In genomic region chr8:24779319-24779718, GRCm38 (mm10) we compare ENCODE assay signal across 13 mouse cellular contexts. TPM values are rescaled to one million over a fixed set of nuclear protein-coding genes. Genes with fewer than 3 reads are reported as not detected.
DNase-seq lines count a peak whose midpoint lies in the region; ATAC-seq and TF ChIP-seq lines count a peak whose summit lies in the region.
"Had no signal": no experiment of that assay in that cellular context is flagged by ENCODE, and none has a peak within 500 bp of the region (broad histone marks: within the 10 kb centered on the region; RNA-seq: fewer than 3 reads in every experiment).

No protein-coding gene starts in this region.

- H3K4me2 ChIP-seq in heart, embryonic 11.5 days = no peak overlapping the region
- H3K4me2 ChIP-seq in lung, embryonic 14.5 days = no peak overlapping the region
- H3K4me2 ChIP-seq: neural tube, embryonic 13.5 days; stomach, embryonic 15.5 days had no signal

- WGBS in heart, embryonic 11.5 days (ENCODE audit: insufficient replicate concordance) = 45% methylated on average over 3 of the region's 3 CpGs
- 45% methylated on average over 3 of the region's 3 CpGs for WGBS in lung, embryonic 14.5 days

- no peaks in the 10 kb centered on the region for H3K9me3 ChIP-seq in heart, embryonic 11.5 days (replicated peaks; ENCODE audit: control insufficient read depth, low read length)
- no peaks in the 10 kb centered on the region for H3K9me3 ChIP-seq in lung, embryonic 14.5 days (ENCODE audit: low read depth, low read length)
- H3K9me3 ChIP-seq: neural tube, embryonic 13.5 days; stomach, embryonic 15.5 days had no signal

- no peaks in the 10 kb centered on the region for H3K36me3 ChIP-seq in heart, embryonic 11.5 days (ENCODE audit: control insufficient read depth, insufficient read depth, low read length)
- no peaks in the 10 kb centered on the region for H3K36me3 ChIP-seq in lung, embryonic 14.5 days (ENCODE audit: insufficient read depth)
- H3K36me3 ChIP-seq: neural tube, embryonic 13.5 days; stomach, embryonic 15.5 days had no signal

- H3K27me3 ChIP-seq in heart, embryonic 11.5 days (ENCODE audit: control insufficient read depth, insufficient read depth, low read length) = no peaks in the 10 kb centered on the region
- H3K27me3 ChIP-seq in lung, embryonic 14.5 days (ENCODE audit: insufficient read depth, low read length) = no peaks in the 10 kb centered on the region
- H3K27me3 ChIP-seq: neural tube, embryonic 13.5 days; stomach, embryonic 15.5 days had no signal

- peak; percentile 5 for DNase-seq in heart, postnatal 4 days
- peak; percentile 78 for DNase-seq in lung, embryonic 14.5 days
- no peak for DNase-seq in lung, postnatal 25 days (ENCODE audit: low spot score)
- DNase-seq in brain, embryonic 18.5 days (ENCODE audit: low read depth, low spot score) = peak; percentile 16
- peak; percentile 0 for DNase-seq in retina, postnatal 7 days (ENCODE audit: low read depth, low spot score)
- DNase-seq in testis, postnatal 10 days (ENCODE audit: low spot score) = no peak
- no peak for DNase-seq in c-Kit-positive CD71-positive TER-119-positive erythroid progenitor cells, embryonic 14.5 days (ENCODE audit: low spot score)
- DNase-seq: gastrocnemius, postnatal 14 days; kidney, adult 8-10 months had no signal

- peak; percentile 66 for TF ChIP-seq CTCF in lung, embryonic 14.5 days (IDR thresholded peaks at IDR 0.05; ENCODE audit: low read depth)

- ATAC-seq in heart, embryonic 11.5 days (replicated peaks; ENCODE audit: insufficient number of reproducible peaks, low FRiP score, low TSS enrichment) = no peak
- no peak for ATAC-seq in lung, embryonic 14.5 days (ENCODE audit: insufficient read depth)

- no peak overlapping the region for H3K9ac ChIP-seq in heart, embryonic 11.5 days (ENCODE audit: low read depth, low read length)
- no peak overlapping the region for H3K9ac ChIP-seq in lung, embryonic 14.5 days
- H3K9ac ChIP-seq: neural tube, embryonic 13.5 days; stomach, embryonic 15.5 days had no signal

- H3K4me1 ChIP-seq in heart, embryonic 11.5 days (ENCODE audit: control insufficient read depth, insufficient read depth, low read length) = no peaks in the 10 kb centered on the region
- H3K4me1 ChIP-seq in lung, embryonic 14.5 days (ENCODE audit: insufficient read depth) = no peaks in the 10 kb centered on the region
- H3K4me1 ChIP-seq: neural tube, embryonic 13.5 days; stomach, embryonic 15.5 days had no signal

- no peak overlapping the region for H3K4me3 ChIP-seq in heart, embryonic 11.5 days (ENCODE audit: low read depth, low read length)
- no peak overlapping the region for H3K4me3 ChIP-seq in lung, embryonic 14.5 days (ENCODE audit: low read depth, low read length)
- H3K4me3 ChIP-seq: neural tube, embryonic 13.5 days; stomach, embryonic 15.5 days had no signal

- no peak overlapping the region for H3K27ac ChIP-seq in heart, embryonic 11.5 days (ENCODE audit: low read depth, low read length)
- H3K27ac ChIP-seq in lung, embryonic 14.5 days (ENCODE audit: low read depth) = no peak overlapping the region
- H3K27ac ChIP-seq: neural tube, embryonic 13.5 days; stomach, embryonic 15.5 days had no signal

RNA-seq across cellular contexts. Expression of gene Adam5, which starts 44.9 kb away (rescaled TPM):
- total RNA-seq in heart, postnatal 4 days (2021) = under 1 TPM; 0.10 to 0.11 TPM
- polyA plus RNA-seq in heart, embryonic 11.5 days (2014; fragmentation: Nextera tagmentation; extraction: Ambion mirVana) = 0.18 and 0.31 TPM in 2 replicates
- polyA plus RNA-seq in lung, embryonic 14.5 days (2014; fragmentation: Nextera tagmentation; extraction: Ambion mirVana) = 0.71 and 0.72 TPM in 2 replicates

RNA-seq across cellular contexts. Expression of gene Adam3, which starts 53.7 kb away (rescaled TPM):
- not detected for total RNA-seq in heart, postnatal 4 days (2021)
- polyA plus RNA-seq in heart, embryonic 11.5 days (2014; fragmentation: Nextera tagmentation; extraction: Ambion mirVana) = not detected in 2 replicates
- 0.15 and 0.67 TPM in 2 replicates for polyA plus RNA-seq in lung, embryonic 14.5 days (2014; fragmentation: Nextera tagmentation; extraction: Ambion mirVana)
- total RNA-seq: gastrocnemius, postnatal 14 days had no signal
- polyA plus RNA-seq: liver, embryonic 16.5 days had no signal

Comparison
In these comparisons a context has a peak if more than half of its experiments do, and no peak if none do; other contexts are left out.
1. DNase-seq: peak in heart, postnatal 4 days (single experiment), lung, embryonic 14.5 days (single experiment), brain, embryonic 18.5 days (single experiment) and retina, postnatal 7 days (single experiment); none in lung, postnatal 25 days (single experiment), testis, postnatal 10 days (single experiment) and c-Kit-positive CD71-positive TER-119-positive erythroid progenitor cells, embryonic 14.5 days (single experiment).